Comparison of ENCODE assay signal across 8 mouse cellular contexts in genomic region chr8:126596721-126597120, GRCm38 (mm10). TPM values are rescaled to one million over a fixed set of nuclear protein-coding genes. Genes with fewer than 3 reads are reported as not detected.
DNase-seq lines count a peak whose midpoint lies in the region; ATAC-seq and TF ChIP-seq lines count a peak whose summit lies in the region.

No protein-coding gene starts in this region.

- 0 out of 2 replicates have a peak, but pooled peaks cover 8% of the 10 kb centered on the region for H3K36me3 ChIP-seq in heart, embryonic 10.5 days
- H3K36me3 ChIP-seq in hindbrain, embryonic 11.5 days (ENCODE audit: control insufficient read depth, insufficient read depth, low read length) = no peaks in the 10 kb centered on the region
- no peaks in the 10 kb centered on the region for H3K36me3 ChIP-seq in midbrain, embryonic 10.5 days

- no peak for DNase-seq in heart, embryonic 10.5 days (ENCODE audit: low spot score)
- DNase-seq in heart, adult 18-20 months = no peak
- DNase-seq in hindbrain, embryonic 11.5 days (ENCODE audit: low spot score) = no peak
- no peak for DNase-seq in midbrain, embryonic 10.5 days (ENCODE audit: low spot score)
- DNase-seq in right cerebral cortex, postnatal 10 days (ENCODE audit: low spot score in 2 of 2) = no peak
- DNase-seq in spleen, adult 18-20 months = no peak
- DNase-seq in c-Kit-positive CD71-positive TER-119-positive erythroid progenitor cells, embryonic 14.5 days (ENCODE audit: low spot score) = no peak

- H3K9me3 ChIP-seq in heart, embryonic 10.5 days = no peaks in the 10 kb centered on the region
- no peaks in the 10 kb centered on the region for H3K9me3 ChIP-seq in hindbrain, embryonic 11.5 days (ENCODE audit: control insufficient read depth, low read length)
- H3K9me3 ChIP-seq in midbrain, embryonic 10.5 days (replicated peaks) = no peaks in the 10 kb centered on the region

- TF ChIP-seq POLR2A in bone marrow, adult 2 months (IDR thresholded peaks at IDR 0.05; ENCODE audit: borderline replicate concordance, control insufficient read depth, low read depth, low read length) = no peak

- peaks cover 59% of the 10 kb centered on the region for H3K4me1 ChIP-seq in heart, embryonic 10.5 days
- peaks cover 8% of the 10 kb centered on the region; the same call in 1 of the 2 replicates for H3K4me1 ChIP-seq in bone marrow, adult 2 months (ENCODE audit: control insufficient read depth, insufficient read depth, low read length)
- H3K4me1 ChIP-seq in hindbrain, embryonic 11.5 days (replicated peaks; ENCODE audit: control insufficient read depth, insufficient read depth, low read length) = peaks cover 21% of the 10 kb centered on the region
- H3K4me1 ChIP-seq in midbrain, embryonic 10.5 days = peaks cover 67% of the 10 kb centered on the region

- peak overlapping the region; percentile 31; the same call in 1 of the 2 replicates for H3K9ac ChIP-seq in hindbrain, embryonic 11.5 days (ENCODE audit: low read depth, low read length)

- peak overlapping the region; percentile 100 for H3K4me3 ChIP-seq in heart, embryonic 10.5 days
- H3K4me3 ChIP-seq in bone marrow, adult 2 months (replicated peaks; ENCODE audit: control insufficient read depth, low read depth, low read length) = no peak overlapping the region
- H3K4me3 ChIP-seq in hindbrain, embryonic 11.5 days (ENCODE audit: low read depth, low read length) = no peak overlapping the region
- no peak overlapping the region for H3K4me3 ChIP-seq in midbrain, embryonic 10.5 days

- H3K4me2 ChIP-seq in hindbrain, embryonic 11.5 days (replicated peaks; ENCODE audit: low read depth, low read length) = no peak overlapping the region

- H3K27me3 ChIP-seq in heart, embryonic 10.5 days (ENCODE audit: insufficient read depth, poor library complexity, severe bottlenecking) = no peaks in the 10 kb centered on the region
- no peaks in the 10 kb centered on the region for H3K27me3 ChIP-seq in hindbrain, embryonic 11.5 days (ENCODE audit: control insufficient read depth, insufficient read depth, low read length)
- H3K27me3 ChIP-seq in midbrain, embryonic 10.5 days (ENCODE audit: low read depth, poor library complexity, severe bottlenecking) = peaks cover 14% of the 10 kb centered on the region

- ATAC-seq in hindbrain, embryonic 11.5 days (ENCODE audit: low FRiP score) = no peak

- H3K27ac ChIP-seq in heart, embryonic 10.5 days = peak overlapping the region; percentile 100
- H3K27ac ChIP-seq in bone marrow, adult 2 months (ENCODE audit: control insufficient read depth, insufficient read depth, low read depth, low read length, poor library complexity) = peak overlapping the region; percentile 99
- peak overlapping the region; percentile 40; the same call in 1 of the 2 replicates for H3K27ac ChIP-seq in hindbrain, embryonic 11.5 days (ENCODE audit: low read depth, low read length)
- H3K27ac ChIP-seq in midbrain, embryonic 10.5 days (replicated peaks) = peak overlapping the region; percentile 98

- TF ChIP-seq CTCF in bone marrow, adult 2 months (IDR thresholded peaks at IDR 0.05; ENCODE audit: control insufficient read depth, insufficient read depth, low read length) = no peak

- 81% methylated on average over 5 of the region's 5 CpGs for WGBS in heart, embryonic 10.5 days
- WGBS in bone marrow, adult 2 months = 81% methylated on average over 5 of the region's 5 CpGs
- 84% methylated on average over 5 of the region's 5 CpGs for WGBS in hindbrain, embryonic 11.5 days
- WGBS in midbrain, embryonic 10.5 days = 86% methylated on average over 5 of the region's 5 CpGs

RNA-seq across cellular contexts. Expression of gene Irf2bp2, which starts 2.9 kb away (rescaled TPM):
- polyA plus RNA-seq in heart, embryonic 10.5 days (2016; fragmentation: Nextera tagmentation; extraction: Ambion mirVana) = 4.6 and 6.5 TPM in 2 replicates
- total RNA-seq in heart, adult 18-20 months (2021) = 100 to 1,000 TPM; 101 to 128 TPM
- polyA plus RNA-seq in bone marrow, adult 2 months (2011; ENCODE audit: insufficient read depth, insufficient read length, low replicate concordance, missing spikeins) = 21.3 and 35.8 TPM in 2 replicates
- polyA plus RNA-seq in hindbrain, embryonic 11.5 days (2014; fragmentation: Nextera tagmentation; extraction: Ambion mirVana) = 4.8 and 5.5 TPM in 2 replicates
- 3.8 and 4.0 TPM in 2 replicates for polyA plus RNA-seq in midbrain, embryonic 10.5 days (2016; fragmentation: Nextera tagmentation; extraction: Ambion mirVana)

Comparison
In these comparisons a context has a peak if more than half of its experiments do, and no peak if none do; other contexts are left out.
1. H3K27ac ChIP-seq: peak in every context shown above with its lines; median percentile 100 in heart, embryonic 10.5 days; 99 in bone marrow, adult 2 months; 98 in midbrain, embryonic 10.5 days; 40 in hindbrain, embryonic 11.5 days.